Mouse (Mus musculus) forebrain, embryonic 10.5 days (tissue): ENCODE measurements around the gene Dpp7. TPM values are rescaled to one million over a fixed set of nuclear protein-coding genes. Genes with fewer than 3 reads are reported as not detected.

Source experiments
- DNase-seq: peaks from one replicate; pipeline ENCODE4 v3.0.0-alpha.2; 2017; ENCODE audit warnings: low spot score; ENCODE audit errors: extremely low spot score
- H3K27ac ChIP-seq: fragments of 300-500 bp; sonication (generic); 2 replicates; pipeline ENCODE4 v1.5.1; 2016; ENCODE audit warnings: mild to moderate bottlenecking
- H3K27me3 ChIP-seq: fragments of 300-500 bp; sonication (generic); 2 replicates; pipeline ENCODE4 v1.6.1; 2016; ENCODE audit warnings: mild to moderate bottlenecking; ENCODE audit not compliant: poor library complexity, severe bottlenecking
- H3K36me3 ChIP-seq: fragments of 300-500 bp; sonication (generic); replicated peaks from 2 replicates; pipeline ENCODE4 v1.6.1; 2016; ENCODE audit warnings: mild to moderate bottlenecking, moderate library complexity
- H3K4me1 ChIP-seq: fragments of 300-500 bp; sonication (generic); 2 replicates; pipeline ENCODE4 v1.6.1; 2016
- H3K4me3 ChIP-seq: fragments of 300-500 bp; sonication (generic); 2 replicates; pipeline ENCODE4 v1.5.1; 2016; ENCODE audit warnings: mild to moderate bottlenecking, moderate library complexity
- H3K9me3 ChIP-seq: fragments of 300-500 bp; sonication (generic); 2 replicates; pipeline ENCODE4 v1.6.1; 2016; ENCODE audit warnings: mild to moderate bottlenecking, moderate library complexity
- WGBS: fragments of 180-500 bp; shearing (Covaris S2); methylation state at CpG from one replicate; pipeline ENCODE4 v1.1.7; 2016; 5-methylcytosine and 5-hydroxymethylcytosine counted together
- polyA plus RNA-seq: library from polyadenylated mRNA; unstranded; fragments of >200 nt; fragmentation: Nextera tagmentation; extraction: Ambion mirVana; gene quantifications from 2 replicates; pipeline ENCODE4 v1.2.1, GENCODE M21; 2016

The Dpp7 gene
- polyA plus RNA-seq, 1 experiment from 2014 or later = 17.6 TPM

DNA sequence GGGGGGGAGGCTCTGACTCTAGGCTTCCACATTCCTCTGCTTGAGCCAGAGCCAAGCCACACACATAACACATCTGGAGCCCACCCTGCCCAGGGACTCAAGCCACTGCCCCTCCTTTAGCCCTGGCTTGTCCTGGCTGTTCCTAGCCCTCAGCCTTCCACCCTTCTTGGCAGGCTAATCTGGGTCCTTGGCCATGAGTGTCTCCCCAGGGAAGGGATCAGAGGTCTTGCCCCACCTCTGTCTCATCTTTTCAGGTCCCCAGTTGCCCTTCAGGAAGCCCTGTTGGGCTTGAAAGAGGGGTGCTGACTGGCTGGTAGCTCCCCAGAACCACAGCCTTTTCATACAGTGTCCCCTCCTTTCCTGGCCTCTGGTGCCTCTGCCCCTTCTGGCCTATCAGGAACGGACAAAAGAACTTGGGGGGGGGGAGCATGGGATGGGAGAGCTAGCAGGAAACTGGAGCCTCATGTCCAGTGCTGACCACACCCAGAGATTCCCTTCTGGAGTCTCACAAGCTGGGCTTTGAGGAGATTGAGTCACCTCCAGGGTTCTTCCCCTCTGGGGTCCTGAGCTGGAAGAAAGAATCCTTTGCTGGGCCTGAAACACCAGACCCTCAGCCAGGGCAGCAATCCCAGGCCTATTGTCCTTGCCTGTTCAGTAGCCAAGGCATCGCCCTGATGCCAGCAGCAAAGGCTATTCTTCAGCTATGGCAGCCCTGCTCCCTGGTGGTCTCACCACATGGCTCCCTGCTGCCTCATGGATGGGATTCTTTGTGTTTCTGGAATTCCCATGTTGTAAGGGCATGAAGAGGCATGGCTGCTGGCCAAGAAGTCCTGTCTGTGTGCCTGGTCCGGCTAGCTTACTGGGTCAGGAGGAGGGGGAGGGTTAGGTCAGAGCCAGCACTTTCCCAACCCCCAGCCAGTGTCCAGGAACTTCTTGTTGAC lies 38.4 kb upstream of the Dpp7 start:
- Histone ChIP-seq H3K27me3 (peaks cover 63% of the 10 kb centered on the region), H3K36me3 (no peaks in the 10 kb centered on the region), H3K4me3 (0 out of 2 replicates have a peak overlapping the region, but pooled peaks have one; percentile 2), H3K4me1 (peaks cover 26% of the 10 kb centered on the region), H3K9me3 (no peaks in the 10 kb centered on the region), H3K27ac (no peak overlapping the region)
- WGBS = 35% methylated on average over 3 of the region's 3 CpGs
- no peak for DNase-seq

DNA sequence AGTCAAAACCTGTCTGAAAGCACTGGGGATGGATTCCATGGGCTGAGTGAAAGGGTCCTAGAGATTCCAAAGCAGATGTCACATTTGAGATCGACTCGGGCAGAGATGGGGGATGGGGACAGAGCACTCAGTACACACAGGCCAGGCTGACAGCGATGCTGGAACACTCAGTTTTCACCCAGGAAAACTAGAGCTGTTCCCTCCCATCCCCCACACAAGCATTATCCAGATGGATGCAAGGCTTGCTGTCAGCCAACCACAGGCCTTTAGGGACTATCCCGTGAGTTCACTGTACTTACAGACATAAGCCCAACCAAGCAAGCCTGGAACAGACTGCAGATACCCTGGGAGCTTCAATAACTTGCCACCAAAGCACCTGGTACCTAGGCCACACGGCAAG lies 35.1 kb upstream of the Dpp7 start:
- peaks cover 22% of the 10 kb centered on the region for H3K4me1 ChIP-seq
- no peak overlapping the region for H3K27ac ChIP-seq
- no peak overlapping the region for H3K4me3 ChIP-seq
- 80% methylated on average over 5 of the region's 5 CpGs for WGBS
- H3K9me3 ChIP-seq = no peaks in the 10 kb centered on the region
- no peaks in the 10 kb centered on the region for H3K36me3 ChIP-seq
- no peak for DNase-seq
- peaks cover 30% of the 10 kb centered on the region for H3K27me3 ChIP-seq

DNA sequence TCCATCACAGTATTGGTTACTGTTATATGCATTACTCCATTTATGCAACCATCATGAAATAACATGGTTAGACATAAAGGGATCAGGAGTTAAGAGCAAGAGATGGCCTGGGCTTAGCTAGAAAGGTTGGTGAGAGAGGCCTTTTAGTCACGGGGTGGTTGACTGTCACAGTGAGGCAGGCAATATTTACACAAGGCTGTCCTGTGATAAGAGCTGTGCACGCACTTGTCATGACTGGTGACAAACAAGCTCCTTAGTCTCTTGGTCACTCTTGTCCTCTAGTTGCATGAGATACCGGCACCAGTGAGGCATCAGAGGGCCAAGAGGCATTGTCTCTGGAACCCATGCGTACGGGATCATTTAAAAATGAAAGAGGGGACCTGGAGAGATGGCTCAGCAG lies 28.3 kb upstream of the Dpp7 start:
- no peak for DNase-seq
- WGBS = 83% methylated on average over 5 of the region's 5 CpGs
- H3K4me1 ChIP-seq = no peaks in the 10 kb centered on the region
- H3K27me3 ChIP-seq = no peaks in the 10 kb centered on the region
- no peaks in the 10 kb centered on the region for H3K36me3 ChIP-seq
- no peak overlapping the region for H3K4me3 ChIP-seq
- no peaks in the 10 kb centered on the region for H3K9me3 ChIP-seq
- H3K27ac ChIP-seq = no peak overlapping the region

DNA sequence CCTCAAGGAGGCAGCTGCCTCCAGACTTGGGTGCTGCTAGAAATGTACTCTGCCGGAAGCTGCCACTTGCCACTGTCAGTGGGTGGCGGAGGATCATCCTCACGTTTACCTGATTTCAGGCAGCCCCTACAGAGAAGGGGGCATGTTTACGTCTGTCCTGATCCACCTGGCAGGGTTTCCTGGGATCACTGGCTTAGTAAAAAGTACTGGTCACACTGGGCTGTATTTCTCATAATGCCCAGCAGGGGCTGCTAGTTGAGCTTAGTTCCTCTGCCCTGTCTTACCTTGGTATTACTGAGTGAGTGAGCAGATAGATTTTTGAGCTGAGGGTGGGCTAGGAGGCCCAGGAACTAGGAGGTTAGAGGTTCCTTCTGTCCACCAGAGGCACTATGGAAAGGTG lies 20.4 kb upstream of the Dpp7 start:
- H3K4me1 ChIP-seq = peaks cover 34% of the 10 kb centered on the region
- no peak overlapping the region for H3K4me3 ChIP-seq
- WGBS = 60% methylated on average over 4 of the region's 4 CpGs
- no peaks in the 10 kb centered on the region for H3K9me3 ChIP-seq
- peaks cover 50% of the 10 kb centered on the region for H3K36me3 ChIP-seq
- no peak for DNase-seq
- H3K27me3 ChIP-seq = no peaks in the 10 kb centered on the region
- no peak overlapping the region for H3K27ac ChIP-seq

DNA sequence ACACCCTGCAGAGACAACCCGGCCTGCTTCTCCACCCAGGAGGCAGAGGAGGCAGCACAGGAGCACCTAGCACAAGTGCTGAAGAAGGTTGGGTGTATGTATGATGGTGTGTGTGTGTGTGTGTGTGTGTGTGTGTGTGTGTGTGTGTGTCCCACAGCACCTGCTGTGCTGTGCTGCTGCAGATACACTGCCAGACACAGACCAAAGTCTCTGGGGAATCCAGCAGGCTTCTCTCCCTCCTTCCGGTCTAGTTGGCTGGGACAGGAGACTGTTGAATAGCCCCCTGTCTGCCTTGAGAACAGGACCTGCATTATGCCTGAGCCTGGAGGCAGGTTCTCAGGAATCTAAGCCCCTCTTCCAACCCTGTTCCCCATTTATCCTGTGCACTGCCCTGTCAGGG lies 17.3 kb upstream of the Dpp7 start:
- Histone ChIP-seq H3K4me3 (peak overlapping the region; percentile 97), H3K36me3 (peaks cover 44% of the 10 kb centered on the region), H3K4me1 (peaks cover 40% of the 10 kb centered on the region), H3K27ac (peak overlapping the region; percentile 95; the same call in 1 of the 2 replicates), H3K9me3 (no peaks in the 10 kb centered on the region), H3K27me3 (peaks cover 5% of the 10 kb centered on the region)
- DNase-seq = no peak
- 34% methylated on average over 2 of the region's 2 CpGs for WGBS

DNA sequence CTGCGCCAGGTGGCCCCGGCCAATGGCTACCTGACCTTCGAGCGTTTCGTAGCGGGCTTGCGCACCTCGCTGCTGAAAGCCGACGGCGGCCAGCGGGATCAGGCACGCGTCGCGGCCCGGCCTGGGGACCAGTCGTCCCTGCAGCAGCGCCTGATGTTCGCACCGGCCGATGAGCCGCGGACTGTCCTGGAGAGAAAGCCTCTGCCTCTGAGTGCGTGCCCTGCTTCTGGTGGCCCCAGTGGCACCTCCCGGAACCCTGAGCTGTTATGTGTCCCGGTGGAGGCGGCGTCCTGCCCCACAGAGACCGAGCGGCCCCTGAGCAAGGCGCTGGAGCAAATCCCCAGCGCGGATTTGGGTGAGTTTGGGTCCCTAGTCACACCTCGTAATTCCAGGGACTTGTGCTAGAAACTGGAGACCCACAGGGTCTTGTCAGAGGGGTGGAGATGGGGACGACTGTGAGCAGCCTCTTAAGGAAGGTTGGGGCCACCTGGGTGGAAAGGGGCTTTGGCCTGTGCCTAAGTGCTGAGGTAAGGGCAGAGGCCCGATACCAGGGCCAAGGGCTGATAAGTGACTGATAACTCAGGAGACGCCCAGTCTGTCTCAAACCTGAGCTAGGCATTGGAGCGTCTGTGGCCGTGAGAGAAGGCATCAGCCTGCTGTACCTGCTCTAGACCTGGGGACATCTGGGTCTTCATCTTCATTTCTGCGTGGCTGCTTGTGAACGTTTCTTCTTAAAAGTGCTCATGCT lies 16.7 kb upstream of the Dpp7 start:
- peak; percentile 48 for DNase-seq
- peak overlapping the region; percentile 95 for H3K27ac ChIP-seq
- peaks cover 40% of the 10 kb centered on the region for H3K4me1 ChIP-seq
- WGBS = 2% methylated on average over 42 of the region's 42 CpGs
- no peaks in the 10 kb centered on the region for H3K9me3 ChIP-seq
- H3K4me3 ChIP-seq = peak overlapping the region; percentile 97
- peaks cover 5% of the 10 kb centered on the region for H3K27me3 ChIP-seq
- H3K36me3 ChIP-seq = peaks cover 38% of the 10 kb centered on the region

DNA sequence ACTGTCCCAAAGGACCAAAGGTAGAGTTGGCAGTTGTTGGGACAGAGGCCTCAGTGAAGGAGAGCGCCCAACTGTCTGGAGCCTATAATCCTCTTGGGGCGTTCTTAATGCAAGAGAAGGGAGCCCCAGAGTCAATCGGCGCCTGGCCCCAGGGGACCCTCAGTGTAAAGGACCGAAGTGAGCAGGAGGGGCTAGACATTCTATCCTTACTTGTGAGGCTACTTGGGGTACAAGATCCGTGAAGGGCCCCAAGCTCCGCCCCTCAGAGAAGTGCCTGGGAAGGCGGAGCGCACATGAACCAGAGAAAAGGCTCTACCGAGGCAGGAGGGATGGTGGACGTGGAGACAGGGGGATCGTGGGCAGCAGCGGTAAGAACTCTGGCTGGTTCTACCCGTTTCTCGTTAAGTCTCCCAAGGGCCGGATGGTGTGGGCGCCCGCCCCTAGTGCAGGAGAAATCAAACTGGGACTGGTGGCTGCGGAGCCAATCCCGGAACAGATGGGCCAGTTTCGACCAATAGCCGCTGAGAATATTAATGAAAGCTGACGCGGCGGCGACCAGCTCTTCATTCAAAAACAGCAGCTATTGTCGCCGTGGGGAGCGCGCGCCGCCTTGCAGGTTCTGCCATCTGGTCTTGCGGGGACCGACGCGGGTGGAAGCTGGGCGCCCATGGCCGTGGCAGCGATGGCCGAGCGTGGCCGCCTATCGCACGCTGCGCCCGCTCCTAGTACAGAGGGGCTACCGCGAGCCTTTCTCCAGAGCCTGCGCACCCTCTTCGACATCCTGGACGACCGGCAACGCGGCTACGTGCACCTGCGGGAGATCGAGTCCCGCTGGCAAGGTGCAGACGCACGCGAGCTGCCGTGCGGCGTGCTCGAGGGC lies 15.8 kb upstream of the Dpp7 start, which contains the start of gene Sapcd2:
Sapcd2 (plus strand) TSS at position 558 of the 880 bp plus-strand sequence.
- H3K4me1 ChIP-seq = peaks cover 40% of the 10 kb centered on the region
- WGBS = under 1% methylated on average over 65 of the region's 65 CpGs
- H3K36me3 ChIP-seq = peaks cover 29% of the 10 kb centered on the region
- peak within 1 kb of the TSS; percentile 97 for H3K4me3 ChIP-seq
- peaks cover 6% of the 10 kb centered on the region for H3K27me3 ChIP-seq
- peak within 1 kb of the TSS; percentile 95 for H3K27ac ChIP-seq
- no peaks in the 10 kb centered on the region for H3K9me3 ChIP-seq
- DNase-seq = peak; percentile 93

DNA sequence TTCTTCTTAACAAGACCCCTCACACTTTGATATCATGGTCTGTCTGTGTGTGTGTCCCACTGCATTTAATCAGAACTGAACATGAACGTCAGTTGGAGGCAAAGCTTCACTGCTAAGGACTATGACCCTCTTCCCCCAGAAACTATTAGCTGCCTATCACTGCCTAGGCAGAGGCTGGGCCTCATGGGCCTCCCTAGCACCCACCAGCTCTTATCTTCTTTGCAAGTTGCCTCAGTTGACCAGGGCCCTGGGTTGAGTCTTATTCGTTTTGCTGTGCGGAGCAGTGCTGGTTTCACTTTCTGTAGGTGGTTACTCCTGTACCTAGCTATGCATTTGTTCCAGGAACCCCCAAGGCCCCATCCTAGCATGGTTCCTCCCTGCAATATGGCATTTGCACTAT lies 13.8 kb upstream of the Dpp7 start:
- 88% methylated on average over 3 of the region's 3 CpGs for WGBS
- no peak for DNase-seq
- no peak overlapping the region for H3K4me3 ChIP-seq
- peaks cover 43% of the 10 kb centered on the region for H3K4me1 ChIP-seq
- H3K9me3 ChIP-seq = no peaks in the 10 kb centered on the region
- no peak overlapping the region for H3K27ac ChIP-seq
- H3K36me3 ChIP-seq = peaks cover 9% of the 10 kb centered on the region
- peaks cover 25% of the 10 kb centered on the region for H3K27me3 ChIP-seq

DNA sequence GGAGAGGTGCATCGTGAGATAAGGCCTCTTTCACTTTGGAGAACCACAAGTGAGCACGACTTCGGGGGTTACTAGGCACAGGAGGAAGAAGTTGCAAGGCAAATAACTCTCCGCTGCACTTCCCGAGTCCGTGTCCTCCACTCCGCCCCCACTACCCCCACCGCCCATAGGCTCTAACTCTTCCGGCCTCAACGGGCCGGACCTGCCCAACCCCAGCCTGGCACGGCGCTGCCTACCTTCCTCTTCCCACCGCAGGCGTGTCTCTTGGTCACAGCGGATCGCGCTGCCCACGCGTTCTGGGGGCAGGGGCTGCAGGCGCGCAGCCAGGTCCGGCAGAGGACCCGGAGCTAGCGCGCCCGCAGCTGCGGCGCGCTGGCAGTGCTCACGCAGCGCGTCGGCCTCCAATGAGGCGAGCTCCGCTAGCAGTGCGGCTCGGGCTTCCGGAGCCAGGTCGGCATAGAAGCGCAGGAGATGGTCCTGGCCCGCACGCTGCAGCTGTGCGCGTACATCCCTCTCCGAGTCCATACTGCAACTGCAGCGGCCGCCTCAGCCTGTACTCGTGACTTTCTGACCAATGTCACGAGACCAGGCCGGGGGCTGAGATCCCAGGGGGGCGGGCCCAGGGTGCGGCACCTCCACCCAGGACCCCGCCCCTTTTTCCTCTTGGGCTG lies 9.1 kb upstream of the Dpp7 start, which contains the start of gene Uap1l1:
Uap1l1 (minus strand) TSS at position 592 of the 671 bp plus-strand sequence.
- under 1% methylated on average over 54 of the region's 54 CpGs for WGBS
- DNase-seq = peak; percentile 64
- peak within 1 kb of the TSS; percentile 75 for H3K27ac ChIP-seq
- peaks cover 14% of the 10 kb centered on the region for H3K4me1 ChIP-seq
- H3K9me3 ChIP-seq = no peaks in the 10 kb centered on the region
- peak within 1 kb of the TSS; percentile 69 for H3K4me3 ChIP-seq
- no peaks in the 10 kb centered on the region for H3K36me3 ChIP-seq
- H3K27me3 ChIP-seq = peaks cover 53% of the 10 kb centered on the region

DNA sequence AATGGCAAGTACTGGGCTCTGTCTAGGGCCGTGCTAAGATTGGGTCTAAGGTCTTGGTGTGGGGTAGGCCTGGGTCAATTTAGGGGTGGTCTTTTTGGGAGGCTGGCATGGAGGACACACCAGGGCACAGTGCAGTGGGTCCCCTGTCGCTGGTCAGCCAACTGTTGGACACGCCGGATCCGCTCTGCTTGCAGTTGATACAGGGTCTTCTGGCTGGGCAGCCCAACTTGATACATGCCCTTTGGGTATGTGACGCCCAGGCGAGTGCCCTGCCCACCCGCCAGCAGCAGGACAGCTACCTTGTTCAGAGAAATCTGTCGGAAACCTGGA lies 8.6 kb upstream of the Dpp7 start:
- Histone ChIP-seq H3K4me3 (peak overlapping the region; percentile 69), H3K27me3 (peaks cover 53% of the 10 kb centered on the region), H3K36me3 (no peaks in the 10 kb centered on the region), H3K27ac (no peak overlapping the region), H3K9me3 (no peaks in the 10 kb centered on the region), H3K4me1 (peaks cover 14% of the 10 kb centered on the region)
- WGBS = 26% methylated on average over 9 of the region's 9 CpGs
- no peak for DNase-seq

DNA sequence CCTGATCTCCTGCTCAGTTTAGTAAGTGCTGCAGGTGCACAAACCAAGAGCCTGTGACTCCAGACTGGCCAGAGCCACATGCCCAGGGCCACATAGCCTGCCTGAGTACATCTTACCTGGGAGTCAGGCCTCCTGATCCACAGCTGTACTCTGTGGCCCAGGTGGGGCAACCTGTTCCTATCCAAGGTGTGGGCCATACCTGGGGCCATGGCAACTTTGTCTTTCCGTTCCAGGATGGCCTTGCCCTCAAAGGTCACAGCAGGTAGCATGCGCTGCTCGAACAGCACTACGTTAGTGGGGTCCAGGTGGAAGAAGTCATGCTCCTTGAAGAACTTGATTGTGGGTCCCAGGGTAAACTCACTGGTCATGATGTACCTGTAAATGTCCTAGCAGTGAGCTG lies 8.2 kb upstream of the Dpp7 start:
- Histone ChIP-seq H3K36me3 (no peaks in the 10 kb centered on the region), H3K9me3 (no peaks in the 10 kb centered on the region), H3K27me3 (peaks cover 52% of the 10 kb centered on the region), H3K27ac (no peak overlapping the region), H3K4me3 (peak overlapping the region; percentile 69; the same call in 1 of the 2 replicates), H3K4me1 (peaks cover 14% of the 10 kb centered on the region)
- DNase-seq = no peak
- 90% methylated on average over 4 of the region's 4 CpGs for WGBS
